Mouse (Mus musculus): ENCODE measurements at regions not wholly inside any gene's neighbourhood (a gene's known extent, or its start where the extent isn't known, plus 50 kb on each side); places are given as distances from the start of the nearest gene placed in this dataset.
A peak's percentile ranks its signal among the peaks of the same experiment; 100 is the strongest.
"Not testable (repeated sequence)": the region's sequence is repeated elsewhere in the genome, so short reads cannot be mapped to it uniquely, and the experiment has no call there.

GRCm38 (mm10) chr4:69677315-69677714 lies 723.1 kb upstream of the Brinp1 start:
- TF ChIP-seq CTCF (conservative IDR thresholded peaks at IDR 0.05; ENCODE audit: low read length) (no peak), NANOG (IDR thresholded peaks at IDR 0.05; ENCODE audit: borderline replicate concordance, low read length) (no peak)
- no peaks in the 10 kb centered on the region for H3K36me3 ChIP-seq (ENCODE audit: insufficient read depth, low read length)
- no peaks in the 10 kb centered on the region for H3K4me1 ChIP-seq (replicated peaks; ENCODE audit: low read depth, low read length)
- no peaks in the 10 kb centered on the region for H3K27me3 ChIP-seq (ENCODE audit: insufficient read depth, low read length)
- no peak overlapping the region for H3K4me3 ChIP-seq (replicated peaks; ENCODE audit: low read length)
- H3K9me3 ChIP-seq (ENCODE audit: low read length): no peaks in the 10 kb centered on the region

- Histone ChIP-seq H3K4me1 (replicated peaks; ENCODE audit: low read depth, low read length) (no peaks in the 10 kb centered on the region), H3K4me3 (replicated peaks; ENCODE audit: low read length) (no peak overlapping the region), H3K36me3 (ENCODE audit: insufficient read depth, low read length) (no peaks in the 10 kb centered on the region), H3K9me3 (ENCODE audit: low read length) (no peaks in the 10 kb centered on the region), H3K27me3 (ENCODE audit: insufficient read depth, low read length) (no peaks in the 10 kb centered on the region)
- TF ChIP-seq NANOG (IDR thresholded peaks at IDR 0.05; ENCODE audit: borderline replicate concordance, low read length) (no peak), CTCF (conservative IDR thresholded peaks at IDR 0.05; ENCODE audit: low read length) (no peak), POU5F1 (IDR thresholded peaks at IDR 0.05; ENCODE audit: borderline replicate concordance, low read length) (no peak)
These were observed 719.3 kb upstream of the Brinp1 start for GRCm38 (mm10) chr4:69673456-69673855.

DNA sequence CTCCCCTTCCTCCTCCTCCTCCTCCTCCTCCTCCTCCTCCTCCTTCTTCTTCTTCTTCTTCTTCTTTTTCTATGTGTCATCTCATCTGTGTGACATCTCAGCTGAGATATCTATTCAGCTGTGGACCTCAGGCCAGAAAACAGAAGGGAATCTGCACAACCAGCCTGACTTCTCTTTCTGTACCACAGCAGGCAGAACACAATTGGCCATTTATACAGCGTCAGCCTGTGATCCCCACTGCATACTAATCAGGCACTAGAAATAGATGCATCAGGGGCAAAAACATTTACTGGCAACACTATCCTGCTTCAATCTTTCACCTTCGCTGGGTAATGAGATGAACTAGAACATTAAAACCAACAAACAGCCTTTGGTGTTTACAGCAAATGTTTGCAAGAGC lies 674.7 kb upstream of the Brinp1 start:
- Histone ChIP-seq H3K9me3 (ENCODE audit: low read length) (peaks cover 10% of the 10 kb centered on the region), H3K4me3 (replicated peaks; ENCODE audit: low read length) (no peak overlapping the region), H3K4me1 (replicated peaks; ENCODE audit: low read depth, low read length) (peaks cover 20% of the 10 kb centered on the region), H3K27me3 (ENCODE audit: insufficient read depth, low read length) (no peaks in the 10 kb centered on the region), H3K36me3 (ENCODE audit: insufficient read depth, low read length) (no peaks in the 10 kb centered on the region)
- TF ChIP-seq NANOG (IDR thresholded peaks at IDR 0.05; ENCODE audit: borderline replicate concordance, low read length) (no peak), POU5F1 (IDR thresholded peaks at IDR 0.05; ENCODE audit: borderline replicate concordance, low read length) (no peak), CTCF (conservative IDR thresholded peaks at IDR 0.05; ENCODE audit: low read length) (no peak)

- H3K36me3 ChIP-seq (ENCODE audit: insufficient read depth, low read length); H3K27me3 ChIP-seq (ENCODE audit: insufficient read depth, low read length); H3K9me3 ChIP-seq (ENCODE audit: low read length); H3K4me3 ChIP-seq (replicated peaks; ENCODE audit: low read length): not testable (repeated sequence)
- TF ChIP-seq NANOG (IDR thresholded peaks at IDR 0.05; ENCODE audit: borderline replicate concordance, low read length): peak; percentile 51; the same call in 1 of the 2 replicates
- H3K4me1 ChIP-seq (replicated peaks; ENCODE audit: low read depth, low read length): peaks cover 20% of the 10 kb centered on the region
These were observed 672.2 kb upstream of the Brinp1 start for GRCm38 (mm10) chr4:69626426-69626825.

GRCm38 (mm10) chr4:69625831-69626230 lies 671.6 kb upstream of the Brinp1 start:
- H3K4me3 ChIP-seq (replicated peaks; ENCODE audit: low read length): no peak overlapping the region
- H3K36me3 ChIP-seq (ENCODE audit: insufficient read depth, low read length): no peaks in the 10 kb centered on the region
- H3K9me3 ChIP-seq (ENCODE audit: low read length): peaks cover 10% of the 10 kb centered on the region
- H3K27me3 ChIP-seq (ENCODE audit: insufficient read depth, low read length): no peaks in the 10 kb centered on the region
- H3K4me1 ChIP-seq (replicated peaks; ENCODE audit: low read depth, low read length): peaks cover 20% of the 10 kb centered on the region
- no peak for TF ChIP-seq NANOG (IDR thresholded peaks at IDR 0.05; ENCODE audit: borderline replicate concordance, low read length)

- no peaks in the 10 kb centered on the region for H3K27me3 ChIP-seq (ENCODE audit: insufficient read depth, low read length)
- H3K4me1 ChIP-seq (replicated peaks; ENCODE audit: low read depth, low read length): peaks cover 11% of the 10 kb centered on the region; the same call in 1 of the 2 replicates
- TF ChIP-seq NANOG (IDR thresholded peaks at IDR 0.05; ENCODE audit: borderline replicate concordance, low read length) (no peak), POU5F1 (IDR thresholded peaks at IDR 0.05; ENCODE audit: borderline replicate concordance, low read length) (no peak), CTCF (conservative IDR thresholded peaks at IDR 0.05; ENCODE audit: low read length) (no peak)
These were observed 666.9 kb upstream of the Brinp1 start for GRCm38 (mm10) chr4:69621058-69621609.

GRCm38 (mm10) chr4:69618161-69618730 lies 664.0 kb upstream of the Brinp1 start:
- H3K36me3 ChIP-seq (ENCODE audit: insufficient read depth, low read length): no peaks in the 10 kb centered on the region
- TF ChIP-seq NANOG (IDR thresholded peaks at IDR 0.05; ENCODE audit: borderline replicate concordance, low read length) (no peak), POU5F1 (IDR thresholded peaks at IDR 0.05; ENCODE audit: borderline replicate concordance, low read length) (no peak), CTCF (conservative IDR thresholded peaks at IDR 0.05; ENCODE audit: low read length) (no peak)
- H3K27me3 ChIP-seq (ENCODE audit: insufficient read depth, low read length): no peaks in the 10 kb centered on the region
- H3K9me3 ChIP-seq (ENCODE audit: low read length): no peaks in the 10 kb centered on the region
- H3K4me1 ChIP-seq (replicated peaks; ENCODE audit: low read depth, low read length): no peaks in the 10 kb centered on the region
- no peak overlapping the region for H3K4me3 ChIP-seq (replicated peaks; ENCODE audit: low read length)

More at GRCm38 (mm10) chr4:69621058-69621609, 666.9 kb upstream of the Brinp1 start:
- Histone ChIP-seq H3K4me3 (replicated peaks; ENCODE audit: low read length) (no peak overlapping the region), H3K36me3 (ENCODE audit: insufficient read depth, low read length) (no peaks in the 10 kb centered on the region), H3K9me3 (ENCODE audit: low read length) (no peaks in the 10 kb centered on the region)

DNA sequence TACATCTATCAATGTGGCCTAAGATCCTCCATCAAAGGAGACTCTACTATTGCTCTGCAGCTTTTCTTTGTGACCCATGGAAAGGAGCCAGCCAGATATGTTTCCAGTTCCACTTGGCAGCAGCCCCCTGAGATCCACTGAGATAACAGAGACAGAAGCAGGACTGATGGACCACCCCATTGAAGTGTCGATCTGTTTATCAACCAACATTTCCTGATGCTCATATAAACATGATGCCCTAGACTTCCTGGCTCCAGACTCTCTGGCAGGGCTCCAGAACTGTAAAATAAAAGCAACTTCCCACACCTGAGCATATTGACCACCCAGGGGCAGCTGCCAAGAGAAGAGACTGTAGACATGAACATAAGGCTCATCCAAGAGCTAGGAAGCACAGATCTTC lies 660.7 kb upstream of the Brinp1 start:
- Histone ChIP-seq H3K9me3 (ENCODE audit: low read length) (no peaks in the 10 kb centered on the region), H3K4me1 (replicated peaks; ENCODE audit: low read depth, low read length) (no peaks in the 10 kb centered on the region)
- TF ChIP-seq POU5F1 (IDR thresholded peaks at IDR 0.05; ENCODE audit: borderline replicate concordance, low read length) (no peak), NANOG (IDR thresholded peaks at IDR 0.05; ENCODE audit: borderline replicate concordance, low read length) (no peak), CTCF (conservative IDR thresholded peaks at IDR 0.05; ENCODE audit: low read length) (no peak)

DNA sequence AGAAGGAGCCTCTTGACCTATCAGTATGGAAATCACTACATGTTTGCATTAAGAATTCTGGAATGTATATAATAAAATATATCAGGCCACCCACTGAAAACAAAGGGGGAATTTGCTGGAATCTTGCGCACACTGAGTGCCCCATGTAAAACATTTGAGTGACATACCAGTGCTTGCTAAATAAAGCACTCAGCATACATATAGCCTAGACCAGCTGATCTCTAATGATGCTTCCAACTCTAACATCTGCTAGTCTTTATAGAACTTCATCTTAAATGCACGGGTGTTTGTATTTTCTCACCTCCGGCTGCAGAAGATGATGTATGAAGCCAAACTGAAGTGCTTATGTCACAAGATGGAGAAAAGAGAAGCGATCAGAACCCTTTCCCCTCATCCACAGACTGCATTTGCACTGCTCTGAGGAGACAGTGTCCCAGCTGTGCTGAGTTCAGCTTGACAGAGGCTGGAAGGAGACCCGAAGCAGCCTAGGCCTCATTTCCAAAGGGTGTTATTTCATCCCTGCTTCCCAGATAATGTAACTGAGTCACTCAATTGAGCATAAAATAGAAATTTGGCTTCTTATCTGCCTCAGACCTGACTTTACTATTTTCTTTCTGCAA lies 657.6 kb upstream of the Brinp1 start:
- Histone ChIP-seq H3K36me3 (ENCODE audit: insufficient read depth, low read length) (no peaks in the 10 kb centered on the region), H3K4me1 (replicated peaks; ENCODE audit: low read depth, low read length) (no peaks in the 10 kb centered on the region), H3K4me3 (replicated peaks; ENCODE audit: low read length) (no peak overlapping the region), H3K9me3 (ENCODE audit: low read length) (no peaks in the 10 kb centered on the region), H3K27me3 (ENCODE audit: insufficient read depth, low read length) (no peaks in the 10 kb centered on the region)
- TF ChIP-seq NANOG (IDR thresholded peaks at IDR 0.05; ENCODE audit: borderline replicate concordance, low read length) (no peak), POU5F1 (IDR thresholded peaks at IDR 0.05; ENCODE audit: borderline replicate concordance, low read length) (no peak), CTCF (conservative IDR thresholded peaks at IDR 0.05; ENCODE audit: low read length) (no peak)

More for the DNA sequence above, 660.7 kb upstream of the Brinp1 start:
- H3K27me3 ChIP-seq (ENCODE audit: insufficient read depth, low read length): no peaks in the 10 kb centered on the region
- no peak overlapping the region for H3K4me3 ChIP-seq (replicated peaks; ENCODE audit: low read length)
- H3K36me3 ChIP-seq (ENCODE audit: insufficient read depth, low read length): no peaks in the 10 kb centered on the region

Measured in E14TG2a.4 (cell line).